Mouse (Mus musculus) left cerebral cortex, adult 18-20 months (tissue): Measurements from ENCODE around the gene Nup98. TPM values are rescaled to one million over a fixed set of nuclear protein-coding genes. Genes with fewer than 3 reads are reported as not detected.

Source experiments
- DNase-seq, 2 experiments: peaks; one replicate each; pipeline ENCODE4 v3.0.0; 2021 to 2022; ENCODE audit warnings: low spot score in 2 of 2, mixed read lengths in 1 of 2
- total RNA-seq, 2 experiments: library from RNA; stranded (reverse); gene quantifications; 2 replicates each; pipeline ENCODE4 v1.2.3; 2021

Nup98 gene
- total RNA-seq, 2 experiments from 2014 or later = 43.3 to 45.6 TPM

- no peak for DNase-seq
Observed at GRCm38 (mm10) chr7:102080311-102080710, 129.7 kb downstream of the Nup98 start.

GRCm38 (mm10) chr7:102078517-102078916 lies 131.5 kb downstream of the Nup98 start:
- DNase-seq = peak in 1 of 2 experiments; percentile 16

GRCm38 (mm10) chr7:102076714-102077296 lies 133.2 kb downstream of the Nup98 start:
- peak; percentile 24 to 36 for DNase-seq

Other genes starting within 250 kb of the Nup98 start
- 1 to 10 TPM; 6.6 to 6.8 TPM for gene Il18bp, start 191.5 kb downstream of the Nup98 start, total RNA-seq
- 10 to 100 TPM; 46.0 to 46.6 TPM for gene Rnf121, start 144.7 kb downstream of the Nup98 start, total RNA-seq
- 10 to 100 TPM; 20.5 to 26.6 TPM for gene Xndc1, start 144.7 kb downstream of the Nup98 start, total RNA-seq
- 1 to 10 TPM; 2.4 to 2.5 TPM for gene Xntrpc, start 144.5 kb downstream of the Nup98 start, total RNA-seq
- gene Trpc2, start 127.1 kb downstream of the Nup98 start, total RNA-seq = not detected
- not detected for gene Art1, start 108.4 kb downstream of the Nup98 start, total RNA-seq
- gene Art5, start 100.7 kb downstream of the Nup98 start, total RNA-seq = not detected
- under 1 TPM; 0.30 to 0.46 TPM for gene Chrna10, start 93.3 kb downstream of the Nup98 start, total RNA-seq
- 10 to 100 TPM; 20.5 to 21.2 TPM for gene Pgap2, start within 50 bp of the Nup98 start, total RNA-seq
- gene Rhog, start 45.9 kb upstream of the Nup98 start, total RNA-seq = 10 to 100 TPM; 21.7 to 22.5 TPM
- 10 to 100 TPM; 74.4 to 80.5 TPM for gene Stim1, start 57.6 kb upstream of the Nup98 start, total RNA-seq
- gene Rrm1, start 231.5 kb upstream of the Nup98 start, total RNA-seq = 10 to 100 TPM; 10.9 to 12.7 TPM